Mouse (Mus musculus) olfactory bulb, adult 2 months (tissue): ENCODE measurements around the gene Hif1an. TPM values are rescaled to one million over a fixed set of nuclear protein-coding genes. Genes with fewer than 3 reads are reported as not detected.

Experiments
- H3K27ac ChIP-seq: fragments of 200-500 bp; 2 replicates; pipeline ENCODE4 v1.5.1; 2012; ENCODE audit warnings: low read depth, low read length; ENCODE audit not compliant: insufficient read depth
- H3K4me1 ChIP-seq: fragments of 200-500 bp; 2 replicates; pipeline ENCODE4 v1.6.1; 2012; ENCODE audit warnings: low read length; ENCODE audit not compliant: control insufficient read depth, insufficient read depth
- H3K4me3 ChIP-seq: fragments of 200-500 bp; 2 replicates; pipeline ENCODE4 v1.5.1; 2012; ENCODE audit warnings: mild to moderate bottlenecking, low read depth, low read length, moderate library complexity; ENCODE audit not compliant: insufficient read depth
- CTCF ChIP-seq: fragments of 200-500 bp; IDR thresholded peaks from 2 replicates; pipeline ENCODE4 v1.5.1; 2012; ENCODE audit warnings: low read depth, mild to moderate bottlenecking, low read length, moderate library complexity; ENCODE audit not compliant: insufficient read depth
- POLR2A ChIP-seq: fragments of 200-500 bp; IDR thresholded peaks from 2 replicates; pipeline ENCODE4 v1.6.1; 2012; ENCODE audit warnings: mild to moderate bottlenecking, low read depth, low read length, moderate library complexity; ENCODE audit not compliant: insufficient read depth
- WGBS: fragments of 180-500 bp; shearing (Covaris S2); methylation state at CpG from one replicate; pipeline ENCODE4 v1.1.7; 2018; 5-methylcytosine and 5-hydroxymethylcytosine counted together
- polyA plus RNA-seq: library from polyadenylated mRNA; stranded (reverse); fragments of >200 nt; gene quantifications from 2 replicates; pipeline ENCODE4 v1.2.4, GENCODE M21; 2012; ENCODE audit warnings: low replicate concordance; ENCODE audit not compliant: missing spikeins, insufficient read depth, insufficient read length

Hif1an gene
- polyA plus RNA-seq, 1 experiment, result not detected

DNA sequence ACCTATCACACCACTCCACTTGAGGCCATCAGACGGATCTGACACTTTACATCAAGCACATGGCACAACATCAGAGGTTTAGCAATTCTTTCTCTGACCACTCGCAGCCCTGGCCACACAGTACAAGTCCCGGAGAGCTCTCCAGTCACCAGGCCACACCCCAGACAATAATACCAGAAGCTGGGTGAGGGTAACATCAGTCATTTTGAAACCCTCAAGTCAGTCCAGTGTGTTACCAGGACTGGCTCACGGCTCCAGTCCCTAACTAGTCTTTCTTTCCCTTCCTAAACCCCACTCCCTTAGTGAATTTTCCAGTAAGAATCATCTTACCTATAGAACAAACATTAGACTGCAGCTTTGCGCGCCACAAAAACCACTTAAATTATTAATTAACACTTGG is 32.6 kb upstream of the Hif1an start:
- WGBS, result 87% methylated on average over 6 of the region's 6 CpGs
- Histone ChIP-seq H3K4me1 (no peaks in the 10 kb centered on the region), H3K27ac (no peak overlapping the region), H3K4me3 (no peak overlapping the region)
- TF ChIP-seq CTCF (no peak), POLR2A (no peak)

- Histone ChIP-seq H3K27ac (no peak overlapping the region), H3K4me3 (no peak overlapping the region), H3K4me1 (no peaks in the 10 kb centered on the region)
- TF ChIP-seq CTCF (no peak), POLR2A (no peak)
- WGBS, result 40% methylated on average over 3 of the region's 3 CpGs
Measured at GRCm38 (mm10) chr19:44535376-44535775, 27.3 kb upstream of the Hif1an start.

GRCm38 (mm10) chr19:44537416-44537815 is 25.2 kb upstream of the Hif1an start:
- Histone ChIP-seq H3K4me1 (no peaks in the 10 kb centered on the region), H3K4me3 (no peak overlapping the region), H3K27ac (no peak overlapping the region)
- 83% methylated on average over 8 of the region's 8 CpGs for WGBS
- TF ChIP-seq POLR2A (no peak), CTCF (no peak)

DNA sequence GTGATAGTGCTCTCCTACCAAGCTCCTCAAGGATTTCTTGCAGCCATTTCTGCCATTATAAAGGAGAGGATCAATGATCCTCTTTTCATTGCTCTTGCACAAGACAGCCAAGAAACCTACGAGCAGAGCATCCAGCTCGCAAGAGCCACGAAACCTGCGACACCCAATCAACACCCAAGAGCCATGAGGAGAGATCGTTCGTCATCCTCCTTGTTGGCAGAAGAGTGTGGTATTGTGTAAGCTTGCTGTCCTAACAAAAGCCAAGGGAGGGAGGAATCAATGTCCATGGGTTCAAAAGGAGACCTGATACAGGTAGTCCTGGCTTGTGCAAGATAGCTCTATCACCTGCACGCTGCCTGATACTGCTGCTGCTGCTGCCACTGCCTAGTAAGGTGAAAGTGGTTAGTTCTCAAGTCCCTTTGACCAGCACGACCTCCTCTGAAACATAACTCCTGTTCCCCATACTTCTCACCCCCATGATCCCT is 19.9 kb upstream of the Hif1an start:
- TF ChIP-seq POLR2A (no peak), CTCF (no peak)
- Histone ChIP-seq H3K4me3 (no peak overlapping the region), H3K4me1 (peaks cover 6% of the 10 kb centered on the region), H3K27ac (no peak overlapping the region)
- 91% methylated on average over 8 of the region's 8 CpGs for WGBS

DNA sequence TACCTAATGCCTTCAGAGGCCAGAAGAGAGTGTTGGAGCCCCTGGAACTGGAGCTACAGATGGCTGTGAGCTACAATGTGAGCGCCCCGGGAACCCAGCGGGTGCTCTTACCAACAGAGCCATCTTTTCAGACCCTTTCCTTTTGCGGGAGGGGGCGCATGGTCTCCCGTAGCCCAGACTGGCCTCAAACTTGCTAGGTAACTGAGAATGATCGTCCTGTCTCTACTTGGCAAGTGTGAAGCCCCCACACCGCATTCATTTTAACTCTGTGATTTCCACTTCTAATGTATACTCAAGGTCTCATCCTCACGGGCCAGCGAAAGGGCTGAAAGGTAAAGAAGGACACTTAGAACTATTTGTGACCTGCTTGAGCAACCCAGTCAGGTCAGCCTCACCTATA is 18.3 kb upstream of the Hif1an start:
- no peak overlapping the region for H3K4me3 ChIP-seq
- TF ChIP-seq CTCF (no peak), POLR2A (no peak)
- 55% methylated on average over 10 of the region's 10 CpGs for WGBS
- no peak overlapping the region for H3K27ac ChIP-seq
- H3K4me1 ChIP-seq, result peaks cover 6% of the 10 kb centered on the region

- Histone ChIP-seq H3K4me3 (no peak overlapping the region), H3K4me1 (peaks cover 6% of the 10 kb centered on the region), H3K27ac (no peak overlapping the region)
- TF ChIP-seq POLR2A (no peak), CTCF (peak; percentile 44)
- 2% methylated on average over 13 of the region's 13 CpGs for WGBS
Measured at GRCm38 (mm10) chr19:44544775-44545174, 17.9 kb upstream of the Hif1an start.

GRCm38 (mm10) chr19:44545321-44546041 is 17.2 kb upstream of the Hif1an start, which contains the start of gene Sec31b:
TSS of gene Sec31b (minus strand) at chr19:44545864.
- no peak for TF ChIP-seq CTCF
- no peak for TF ChIP-seq POLR2A
- peak within 1 kb of the TSS; percentile 46 for H3K4me3 ChIP-seq
- WGBS, result 4% methylated on average over 47 of the region's 47 CpGs
- H3K27ac ChIP-seq, result no peak within 1 kb of the TSS
- H3K4me1 ChIP-seq, result peaks cover 6% of the 10 kb centered on the region

DNA sequence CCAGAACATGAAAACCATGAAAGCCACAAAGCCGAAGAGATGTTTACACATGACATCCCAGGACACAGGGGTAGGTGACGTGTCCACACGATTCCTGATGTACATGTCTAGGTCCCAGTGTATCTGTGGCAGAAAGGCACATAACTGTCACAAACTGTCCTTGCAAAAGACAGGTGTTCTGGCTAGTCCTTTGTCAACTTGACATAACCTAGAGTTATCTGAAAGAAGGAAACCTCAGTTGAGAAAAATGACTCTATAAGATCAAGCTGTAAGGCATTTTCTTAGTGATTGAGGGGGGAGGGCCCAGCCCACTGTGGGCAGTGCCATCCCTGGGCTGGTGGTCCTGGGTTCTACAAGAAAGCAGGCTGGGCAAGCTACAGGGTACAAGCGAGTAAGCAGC is 9.9 kb upstream of the Hif1an start, which contains the start of gene Gm20538:
Gene Gm20538 (minus strand): TSS at position 101 of the 400 bp plus-strand sequence.
- no peak for TF ChIP-seq CTCF
- TF ChIP-seq POLR2A, result no peak
- WGBS, result 97% methylated on average over 4 of the region's 4 CpGs
- Histone ChIP-seq H3K4me3 (no peak within 1 kb of the TSS), H3K27ac (no peak within 1 kb of the TSS), H3K4me1 (peaks cover 5% of the 10 kb centered on the region; the same call in 1 of the 2 replicates)

GRCm38 (mm10) chr19:44553286-44553685 is 9.4 kb upstream of the Hif1an start:
- TF ChIP-seq POLR2A (no peak), CTCF (no peak)
- Histone ChIP-seq H3K4me3 (no peak overlapping the region), H3K4me1 (peaks cover 5% of the 10 kb centered on the region; the same call in 1 of the 2 replicates), H3K27ac (no peak overlapping the region)
- whole genome bisulfite sequencing, result 91% methylated on average over 4 of the region's 4 CpGs

GRCm38 (mm10) chr19:44554490-44554860 is 8.2 kb upstream of the Hif1an start:
- H3K27ac ChIP-seq, result no peak overlapping the region
- H3K4me1 ChIP-seq, result peaks cover 5% of the 10 kb centered on the region; the same call in 1 of the 2 replicates
- TF ChIP-seq POLR2A, result no peak
- TF ChIP-seq CTCF, result no peak
- H3K4me3 ChIP-seq, result peak overlapping the region; percentile 79
- WGBS, result under 1% methylated on average over 8 of the region's 8 CpGs
